Comparison of ENCODE assay signal across 25 mouse cellular contexts in genomic region chr4:57913021-57913420, GRCm38 (mm10). TPM values are rescaled to one million over a fixed set of nuclear protein-coding genes. Genes with fewer than 3 reads are reported as not detected.
DNase-seq lines count a peak whose midpoint lies in the region; ATAC-seq and TF ChIP-seq lines count a peak whose summit lies in the region.
"Had no signal": no experiment of that assay in that cellular context is flagged by ENCODE, and none has a peak within 500 bp of the region (broad histone marks: within the 10 kb centered on the region; RNA-seq: fewer than 3 reads in every experiment).

No protein-coding gene starts in this region.

- peak; percentile 87 for DNase-seq in kidney, adult 2 months
- DNase-seq in kidney, postnatal 10 days, result no peak
- DNase-seq in kidney, postnatal 25 days, result peak; percentile 28 to 49
- DNase-seq in kidney, adult 18-20 months, result no peak
- no peak for DNase-seq in stomach, postnatal 0 days (ENCODE audit: low spot score)
- no peak for DNase-seq in left cerebral cortex, adult 18-20 months (ENCODE audit: low spot score in 2 of 2)
- DNase-seq: adrenal gland, postnatal 10 days; adrenal gland, postnatal 36 days; B cell, adult 2 months; cerebellum, adult 18-20 months; cerebellum, adult 9-10 months; cerebellum, postnatal 14 days; gastrocnemius, adult 2 months; gastrocnemius, postnatal 14 days; heart, adult 11 months had no signal

- H3K27ac ChIP-seq in kidney, adult 2 months (ENCODE audit: insufficient read depth, low read depth, low read length), result no peak overlapping the region
- no peak overlapping the region for H3K27ac ChIP-seq in stomach, embryonic 15.5 days
- H3K27ac ChIP-seq in stomach, postnatal 0 days (replicated peaks), result no peak overlapping the region
- H3K27ac ChIP-seq: forebrain, embryonic 10.5 days; forebrain, embryonic 13.5 days; gastrocnemius, adult 2 months; hindbrain, embryonic 12.5 days had no signal

- TF ChIP-seq POLR2A in kidney, adult 2 months (IDR thresholded peaks at IDR 0.05; ENCODE audit: low read depth, low read length), result no peak

- no peak overlapping the region for H3K4me3 ChIP-seq in kidney, adult 2 months (ENCODE audit: insufficient read depth, low read depth, low read length)
- no peak overlapping the region for H3K4me3 ChIP-seq in stomach, embryonic 15.5 days (replicated peaks)
- H3K4me3 ChIP-seq in stomach, postnatal 0 days (ENCODE audit: low read depth, low read length), result no peak overlapping the region
- H3K4me3 ChIP-seq: forebrain, embryonic 10.5 days; forebrain, embryonic 13.5 days; gastrocnemius, adult 2 months; hindbrain, embryonic 12.5 days had no signal

- no peak for TF ChIP-seq EP300 in stomach, postnatal 0 days (optimal IDR thresholded peaks at IDR 0.05)

- no peaks in the 10 kb centered on the region for H3K27me3 ChIP-seq in kidney, adult 2 months (replicated peaks; ENCODE audit: control insufficient read depth, insufficient read depth, low read length)
- no peaks in the 10 kb centered on the region for H3K27me3 ChIP-seq in stomach, embryonic 15.5 days (replicated peaks)
- H3K27me3 ChIP-seq in stomach, postnatal 0 days (ENCODE audit: control insufficient read depth, insufficient read depth, low read length), result no peaks in the 10 kb centered on the region
- H3K27me3 ChIP-seq: CH12.LX, Patski had no signal

- 0 out of 2 replicates have a peak overlapping the region, but pooled peaks have one; percentile 8 for H3K4me2 ChIP-seq in stomach, embryonic 15.5 days
- no peak overlapping the region for H3K4me2 ChIP-seq in stomach, postnatal 0 days (replicated peaks; ENCODE audit: low read depth)
- H3K4me2 ChIP-seq: forebrain, embryonic 13.5 days; heart, embryonic 11.5 days; hindbrain, embryonic 12.5 days had no signal

- no peak for TF ChIP-seq CTCF in kidney, adult 2 months (conservative IDR thresholded peaks at IDR 0.05; ENCODE audit: insufficient read depth, insufficient read length, low read depth, low read length)
- TF ChIP-seq CTCF in stomach, postnatal 0 days (IDR thresholded peaks at IDR 0.05; ENCODE audit: low read depth), result no peak

- no peak overlapping the region for H3K9ac ChIP-seq in stomach, embryonic 15.5 days
- no peak overlapping the region for H3K9ac ChIP-seq in stomach, postnatal 0 days (ENCODE audit: low read length)
- H3K9ac ChIP-seq: forebrain, embryonic 13.5 days; hindbrain, embryonic 12.5 days had no signal

- no peak for ATAC-seq in stomach, embryonic 15.5 days (ENCODE audit: insufficient read depth, low FRiP score, low read depth)
- no peak for ATAC-seq in stomach, postnatal 0 days (ENCODE audit: low FRiP score, low TSS enrichment)
- ATAC-seq: forebrain, embryonic 13.5 days; forebrain, embryonic 16.5 days; Patski had no signal

- no peaks in the 10 kb centered on the region for H3K9me3 ChIP-seq in stomach, embryonic 15.5 days
- H3K9me3 ChIP-seq in stomach, postnatal 0 days (ENCODE audit: control insufficient read depth, low read length), result no peaks in the 10 kb centered on the region
- H3K9me3 ChIP-seq: forebrain, embryonic 10.5 days; forebrain, embryonic 13.5 days; hindbrain, embryonic 12.5 days had no signal

- peaks cover 20% of the 10 kb centered on the region for H3K4me1 ChIP-seq in kidney, adult 2 months (ENCODE audit: control insufficient read depth, insufficient read depth, low read length)
- H3K4me1 ChIP-seq in stomach, embryonic 15.5 days, result peaks cover 12% of the 10 kb centered on the region; the same call in 1 of the 2 replicates
- H3K4me1 ChIP-seq in stomach, postnatal 0 days (replicated peaks; ENCODE audit: control insufficient read depth, insufficient read depth), result no peaks in the 10 kb centered on the region; the same call in 1 of the 2 replicates

- H3K36me3 ChIP-seq in kidney, adult 2 months (ENCODE audit: control insufficient read depth, insufficient read depth, low read length), result no peaks in the 10 kb centered on the region
- H3K36me3 ChIP-seq in stomach, embryonic 15.5 days, result no peaks in the 10 kb centered on the region
- no peaks in the 10 kb centered on the region for H3K36me3 ChIP-seq in stomach, postnatal 0 days (ENCODE audit: control insufficient read depth, insufficient read depth, low read length)
- H3K36me3 ChIP-seq: forebrain, embryonic 10.5 days; G1E; hindbrain, embryonic 12.5 days had no signal

RNA-seq across cellular contexts. Expression of gene D630039A03Rik, which starts 3.1 kb away (rescaled TPM):
- 17.8 and 19.8 TPM in 2 replicates for polyA plus RNA-seq in kidney, adult 2 months (2012; rRNA removed)
- polyA plus RNA-seq in stomach, embryonic 15.5 days (2015; fragmentation: Nextera tagmentation; extraction: Ambion mirVana), result 10.4 and 11.4 TPM in 2 replicates
- 12.7 and 14.2 TPM in 2 replicates for polyA plus RNA-seq in stomach, postnatal 0 days (2015; fragmentation: Nextera tagmentation; extraction: Ambion mirVana)
- under 1 TPM in 1 of 2 experiments, not detected in 1; 0.21 TPM for total RNA-seq in left cerebral cortex, adult 18-20 months (2021)
- total RNA-seq: CH12.LX; gastrocnemius, postnatal 14 days; gastrocnemius, postnatal 4 days had no signal
- polyA plus RNA-seq: forebrain, embryonic 10.5 days; forebrain, embryonic 16.5 days; G1E had no signal

RNA-seq across cellular contexts. Expression of gene Txn1, which starts 43.2 kb away (rescaled TPM):
- 296 and 377 TPM in 2 replicates for polyA plus RNA-seq in kidney, adult 2 months (2012; rRNA removed)
- polyA plus RNA-seq in stomach, embryonic 15.5 days (2015; fragmentation: Nextera tagmentation; extraction: Ambion mirVana), result 476 and 493 TPM in 2 replicates
- 530 and 563 TPM in 2 replicates for polyA plus RNA-seq in stomach, postnatal 0 days (2015; fragmentation: Nextera tagmentation; extraction: Ambion mirVana)
- 100 to 1,000 TPM in 1 of 2 experiments, 10 to 100 TPM in 1; 98.3 to 104 TPM for total RNA-seq in left cerebral cortex, adult 18-20 months (2021)

Comparison
In these comparisons a context has a peak if more than half of its experiments do, and no peak if none do; other contexts are left out.
1. DNase-seq: peak in kidney, adult 2 months (single experiment) and kidney, postnatal 25 days (2 of 2); none in kidney, postnatal 10 days (single experiment), kidney, adult 18-20 months (single experiment), stomach, postnatal 0 days (single experiment) and left cerebral cortex, adult 18-20 months (0 of 2).